Mouse (Mus musculus) yolk sac, embryonic 10.5 days (tissue): Measurements from ENCODE around the gene Jak3.

Experiments used
- DNase-seq: peaks from one replicate; pipeline ENCODE4 v3.0.0-alpha.2; 2017; ENCODE audit warnings: low spot score

Gene Jak3

DNA sequence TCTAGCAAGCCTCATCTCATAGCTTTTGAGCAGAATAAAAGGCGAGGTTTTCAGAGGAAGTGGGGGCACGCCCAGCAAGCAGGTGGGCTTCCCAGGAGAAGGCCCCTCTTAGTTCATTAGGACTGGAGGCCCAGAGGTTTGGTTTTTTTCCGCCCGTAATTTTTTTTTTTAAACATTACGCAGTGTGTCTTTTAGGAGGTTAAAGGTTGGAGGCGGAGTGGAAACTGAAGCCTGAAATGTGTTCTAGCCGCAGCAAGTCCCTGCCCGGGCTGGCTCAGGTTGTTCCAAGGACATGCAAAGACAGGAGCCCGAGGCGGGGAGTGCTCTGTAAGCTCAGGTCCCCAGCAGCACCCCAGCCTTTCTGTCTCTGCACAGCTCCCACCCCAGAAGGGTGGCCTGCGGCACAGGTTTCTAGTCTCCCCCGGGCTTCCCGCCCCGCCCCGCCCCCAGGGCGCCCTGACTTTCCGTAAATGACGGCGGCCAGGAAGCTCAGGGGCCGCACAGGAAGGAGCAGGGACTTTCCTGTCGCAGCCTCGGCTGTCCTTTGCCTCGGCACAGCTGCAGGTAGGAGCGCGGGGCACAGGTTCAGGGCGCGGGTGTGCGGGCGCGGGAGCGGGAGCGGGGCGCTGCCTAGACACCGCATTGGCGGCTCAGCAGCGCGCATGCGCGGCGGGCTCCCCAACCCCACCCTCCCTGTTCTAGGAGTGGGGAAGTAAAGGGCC lies at the start of gene Jak3:
TSS of gene Jak3 (plus strand) at position 277 of the 722 bp plus-strand sequence.
- DNase-seq = peak; percentile 71

DNA sequence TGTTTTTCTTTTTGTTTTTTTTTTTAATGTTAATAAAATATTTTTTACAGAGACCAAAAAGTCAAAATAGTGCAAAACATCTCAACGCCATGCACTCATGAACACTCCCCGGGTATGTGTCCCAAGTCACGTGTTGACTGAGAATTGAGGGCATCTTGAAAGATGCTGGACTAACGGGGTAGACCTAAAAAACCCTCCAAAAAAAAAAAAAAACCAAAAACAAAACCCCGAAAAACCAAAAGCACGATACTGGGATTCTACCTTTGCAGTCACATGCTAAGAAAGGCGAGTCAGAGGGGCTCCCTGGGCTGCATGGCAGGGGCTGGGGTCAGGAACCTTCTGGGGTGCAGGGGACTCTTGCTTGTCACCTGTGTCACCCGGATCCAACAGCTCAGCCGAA lies 49.3 kb upstream of the Jak3 start:
- no peak for DNase-seq

- DNase-seq = no peak
Measured at GRCm38 (mm10) chr8:71627265-71628099, 48.6 kb upstream of the Jak3 start.

- no peak for DNase-seq
Measured at GRCm38 (mm10) chr8:71628396-71629095, 47.5 kb upstream of the Jak3 start.

GRCm38 (mm10) chr8:71629096-71629697 lies 46.9 kb upstream of the Jak3 start:
- DNase-seq = peak; percentile 89

DNA sequence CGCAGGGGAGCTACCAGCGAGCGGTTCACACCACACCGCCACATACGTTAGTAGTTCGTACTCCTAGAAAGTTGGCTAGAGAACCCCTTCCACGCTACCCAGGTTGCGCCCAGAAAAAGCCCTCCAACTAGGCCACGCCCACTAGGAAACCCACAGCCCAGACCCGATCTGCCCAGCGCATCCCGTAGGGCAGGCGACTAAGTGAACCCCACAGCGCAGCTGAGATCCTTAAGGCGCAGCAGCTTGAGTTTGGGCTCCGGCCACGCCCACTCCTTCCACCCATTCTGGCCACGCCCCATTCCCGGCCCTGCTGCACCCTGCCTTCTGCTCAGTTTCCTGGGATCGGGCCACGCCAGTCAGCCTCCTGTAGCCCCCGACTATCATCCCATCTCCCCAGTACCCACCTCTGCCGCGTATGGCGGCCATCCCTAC lies 46.3 kb upstream of the Jak3 start:
- no peak for DNase-seq

- no peak for DNase-seq
Measured at GRCm38 (mm10) chr8:71630761-71631160, 45.3 kb upstream of the Jak3 start.

GRCm38 (mm10) chr8:71631897-71632296 lies 44.2 kb upstream of the Jak3 start:
- no peak for DNase-seq

- DNase-seq = peak; percentile 23
Measured at GRCm38 (mm10) chr8:71633164-71633563, 42.9 kb upstream of the Jak3 start.

DNA sequence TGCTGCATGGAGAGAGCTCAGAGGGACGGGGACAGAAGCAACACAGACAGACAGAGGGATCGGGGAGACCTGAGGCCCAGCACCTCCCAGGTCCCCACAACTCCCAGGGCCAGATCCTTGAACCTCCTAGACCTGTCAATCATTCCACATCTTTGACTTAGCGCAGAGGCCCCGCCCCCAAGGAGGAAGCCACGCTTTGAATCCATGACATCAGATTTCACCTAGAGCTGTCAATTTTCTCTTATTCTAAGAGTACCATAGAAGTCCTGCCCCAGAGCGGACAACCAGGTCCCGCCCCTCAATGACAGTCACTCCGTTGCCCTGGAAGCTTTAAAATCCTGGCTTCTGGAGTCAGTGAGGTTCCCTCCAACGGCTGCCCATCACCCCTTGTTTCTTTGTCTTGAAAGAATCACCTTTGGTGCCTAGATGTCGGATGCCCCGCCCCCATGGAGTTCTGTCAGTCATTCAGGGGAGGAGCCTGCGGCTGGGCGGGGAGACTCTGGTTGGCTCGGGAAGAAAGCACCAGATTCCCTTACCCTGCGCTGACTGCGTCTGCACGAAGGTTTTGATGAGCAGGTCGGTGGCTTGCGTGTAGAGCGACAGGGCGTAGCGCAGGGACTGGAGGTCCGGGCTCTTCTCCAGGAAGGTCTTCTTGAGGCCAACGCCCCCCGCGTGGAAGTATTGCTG lies 42.0 kb upstream of the Jak3 start:
- DNase-seq = peak; percentile 57

GRCm38 (mm10) chr8:71637149-71638095 lies 38.7 kb upstream of the Jak3 start:
- DNase-seq = no peak

GRCm38 (mm10) chr8:71638321-71638720 lies 37.8 kb upstream of the Jak3 start:
- no peak for DNase-seq

- no peak for DNase-seq
Measured at GRCm38 (mm10) chr8:71639318-71639717, 36.8 kb upstream of the Jak3 start.

DNA sequence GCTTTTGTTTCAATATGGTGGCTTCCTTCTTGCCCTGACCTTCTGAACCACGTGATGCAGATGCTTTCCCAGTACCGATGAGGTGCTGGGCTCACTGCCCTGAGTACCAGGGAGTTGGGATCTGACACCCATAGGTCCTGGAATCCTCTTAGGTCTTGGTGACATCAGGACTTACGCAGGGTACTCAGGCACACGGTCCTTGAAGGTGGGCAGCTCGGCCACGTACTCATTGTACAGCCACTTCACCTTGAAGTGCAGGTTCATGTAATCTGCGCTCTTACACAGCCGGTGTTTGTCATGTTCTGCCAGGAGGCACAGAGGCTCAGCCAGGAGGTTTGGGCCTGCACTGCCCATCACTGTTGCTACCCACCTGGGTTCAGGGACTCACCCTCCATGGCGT lies 30.6 kb upstream of the Jak3 start:
- DNase-seq = no peak

GRCm38 (mm10) chr8:71654600-71654999 lies 21.5 kb upstream of the Jak3 start:
- peak; percentile 36 for DNase-seq

- DNase-seq = no peak
Measured at GRCm38 (mm10) chr8:71657816-71658215, 18.3 kb upstream of the Jak3 start.

GRCm38 (mm10) chr8:71658515-71659049 lies 17.5 kb upstream of the Jak3 start:
- peak; percentile 46 for DNase-seq

- DNase-seq = no peak
Measured at GRCm38 (mm10) chr8:71659751-71660150, 16.3 kb upstream of the Jak3 start.

- peak; percentile 53 for DNase-seq
Measured at GRCm38 (mm10) chr8:71660325-71661120, 15.6 kb upstream of the Jak3 start.
